Mouse (Mus musculus) hindbrain, embryonic 15.5 days (tissue): Measurements from ENCODE around the gene Plaur. TPM values are rescaled to one million over a fixed set of nuclear protein-coding genes. Genes with fewer than 3 reads are reported as not detected.
A peak's percentile ranks its signal among the peaks of the same experiment; 100 is the strongest.

ENCODE experiments used
- ATAC-seq: fragments of 200-750 bp; cut with Nextera tagmentation; 2 replicates; pipeline ENCODE4 v1.8.0; 2017; ENCODE audit warnings: low read depth, moderate number of reproducible peaks, moderate TSS enrichment; ENCODE audit not compliant: low FRiP score
- H3K27ac ChIP-seq: fragments of 300-500 bp; sonication (generic); replicated peaks from 2 replicates; pipeline ENCODE4 v1.5.1; 2015; ENCODE audit warnings: mild to moderate bottlenecking, inconsistent platforms
- H3K27me3 ChIP-seq: fragments of 300-500 bp; sonication (generic); 2 replicates; pipeline ENCODE4 v1.6.1; 2015; ENCODE audit warnings: control low read depth, inconsistent platforms
- H3K36me3 ChIP-seq: fragments of 300-500 bp; sonication (generic); 2 replicates; pipeline ENCODE4 v1.6.1; 2015; ENCODE audit warnings: control low read depth, inconsistent platforms
- H3K4me1 ChIP-seq: fragments of 300-500 bp; sonication (generic); replicated peaks from 2 replicates; pipeline ENCODE4 v1.6.1; 2015; ENCODE audit warnings: control low read depth, inconsistent platforms
- H3K4me2 ChIP-seq: fragments of 300-500 bp; sonication (generic); 2 replicates; pipeline ENCODE4 v1.6.1; 2015; ENCODE audit warnings: moderate library complexity, mild to moderate bottlenecking, inconsistent platforms
- H3K4me3 ChIP-seq: fragments of 300-500 bp; sonication (generic); 2 replicates; pipeline ENCODE4 v1.5.1; 2015; ENCODE audit warnings: mild to moderate bottlenecking, inconsistent platforms
- H3K9ac ChIP-seq: fragments of 300-500 bp; sonication (generic); 2 replicates; pipeline ENCODE4 v1.6.1; 2015; ENCODE audit warnings: inconsistent platforms
- H3K9me3 ChIP-seq: fragments of 300-500 bp; sonication (generic); 2 replicates; pipeline ENCODE4 v1.6.1; 2016; ENCODE audit warnings: control low read depth, inconsistent platforms
- WGBS: fragments of 180-500 bp; shearing (Covaris S2); methylation state at CpG from one replicate; pipeline ENCODE4 v1.1.7; 2015; 5-methylcytosine and 5-hydroxymethylcytosine counted together
- polyA plus RNA-seq: library from polyadenylated mRNA; unstranded; fragments of >200 nt; fragmentation: Nextera tagmentation; extraction: Ambion mirVana; gene quantifications from 2 replicates; pipeline ENCODE4 v1.2.1, GENCODE M21; 2015

Gene Plaur
- 1.3 and 1.5 TPM in 2 replicates for polyA plus RNA-seq

- Histone ChIP-seq H3K36me3 (no peaks in the 10 kb centered on the region), H3K4me2 (peak within 1 kb of the TSS; percentile 20), H3K9ac (no peak within 1 kb of the TSS), H3K4me1 (peaks cover 9% of the 10 kb centered on the region), H3K9me3 (no peaks in the 10 kb centered on the region), H3K4me3 (no peak within 1 kb of the TSS; the same call in 1 of the 2 replicates), H3K27me3 (no peaks in the 10 kb centered on the region), H3K27ac (no peak within 1 kb of the TSS)
- ATAC-seq = peak; percentile 49
- WGBS = 5% methylated on average over 27 of the region's 27 CpGs
Observed at GRCm38 (mm10) chr7:24462388-24463319, at the start of gene Plaur. TSS of gene Plaur (plus strand) at chr7:24462484.

- H3K27me3 ChIP-seq = no peaks in the 10 kb centered on the region
- H3K9ac ChIP-seq = no peak overlapping the region
- no peak overlapping the region for H3K4me2 ChIP-seq
- no peaks in the 10 kb centered on the region for H3K4me1 ChIP-seq
- no peak overlapping the region for H3K4me3 ChIP-seq
- WGBS = 86% methylated on average over 3 of the region's 3 CpGs
- H3K27ac ChIP-seq = no peak overlapping the region
- no peak for ATAC-seq
- peaks cover 5% of the 10 kb centered on the region; the same call in 1 of the 2 replicates for H3K36me3 ChIP-seq
- no peaks in the 10 kb centered on the region for H3K9me3 ChIP-seq
Observed at GRCm38 (mm10) chr7:24413630-24414029, 48.7 kb upstream of the Plaur start.

- no peaks in the 10 kb centered on the region for H3K9me3 ChIP-seq
- no peak overlapping the region for H3K4me2 ChIP-seq
- H3K27ac ChIP-seq = no peak overlapping the region
- H3K27me3 ChIP-seq = no peaks in the 10 kb centered on the region
- ATAC-seq = no peak
- H3K9ac ChIP-seq = no peak overlapping the region
- 76% methylated on average over 7 of the region's 7 CpGs for WGBS
- no peak overlapping the region for H3K4me3 ChIP-seq
- H3K4me1 ChIP-seq = peaks cover 6% of the 10 kb centered on the region; the same call in 1 of the 2 replicates
- H3K36me3 ChIP-seq = peaks cover 5% of the 10 kb centered on the region; the same call in 1 of the 2 replicates
Observed at GRCm38 (mm10) chr7:24415261-24415660, 47.0 kb upstream of the Plaur start.

- Histone ChIP-seq H3K9me3 (no peaks in the 10 kb centered on the region), H3K4me2 (no peak overlapping the region), H3K27me3 (no peaks in the 10 kb centered on the region), H3K4me1 (peaks cover 21% of the 10 kb centered on the region), H3K36me3 (peaks cover 5% of the 10 kb centered on the region; the same call in 1 of the 2 replicates), H3K27ac (no peak overlapping the region), H3K9ac (no peak overlapping the region), H3K4me3 (no peak overlapping the region)
- ATAC-seq = no peak
- 20% methylated on average over 8 of the region's 8 CpGs for WGBS
Observed at GRCm38 (mm10) chr7:24419579-24419978, 42.7 kb upstream of the Plaur start.

- no peak; the same call in 1 of the 2 replicates for ATAC-seq
- 0 out of 2 replicates have a peak overlapping the region, but pooled peaks have one; percentile 9 for H3K27ac ChIP-seq
- H3K4me1 ChIP-seq = peaks cover 21% of the 10 kb centered on the region
- H3K4me3 ChIP-seq = no peak overlapping the region
- WGBS = 48% methylated on average over 7 of the region's 7 CpGs
- H3K36me3 ChIP-seq = peaks cover 5% of the 10 kb centered on the region; the same call in 1 of the 2 replicates
- no peak overlapping the region for H3K9ac ChIP-seq
- H3K27me3 ChIP-seq = no peaks in the 10 kb centered on the region
- no peaks in the 10 kb centered on the region for H3K9me3 ChIP-seq
- no peak overlapping the region for H3K4me2 ChIP-seq
Observed at GRCm38 (mm10) chr7:24421648-24422047, 40.6 kb upstream of the Plaur start.

- Histone ChIP-seq H3K4me2 (no peak overlapping the region), H3K4me3 (no peak overlapping the region), H3K27me3 (no peaks in the 10 kb centered on the region), H3K4me1 (peaks cover 21% of the 10 kb centered on the region), H3K9me3 (no peaks in the 10 kb centered on the region), H3K27ac (0 out of 2 replicates have a peak overlapping the region, but pooled peaks have one; percentile 9), H3K9ac (no peak overlapping the region), H3K36me3 (no peaks in the 10 kb centered on the region; the same call in 1 of the 2 replicates)
- 50% methylated on average over 8 of the region's 8 CpGs for WGBS
- ATAC-seq = peak; percentile 74
Observed at GRCm38 (mm10) chr7:24422251-24422650, 40.0 kb upstream of the Plaur start.

GRCm38 (mm10) chr7:24423107-24423763 lies 39.0 kb upstream of the Plaur start:
- Histone ChIP-seq H3K27ac (no peak overlapping the region), H3K4me1 (peaks cover 21% of the 10 kb centered on the region), H3K9ac (no peak overlapping the region), H3K4me3 (no peak overlapping the region), H3K36me3 (no peaks in the 10 kb centered on the region; the same call in 1 of the 2 replicates), H3K27me3 (no peaks in the 10 kb centered on the region), H3K9me3 (no peaks in the 10 kb centered on the region), H3K4me2 (no peak overlapping the region)
- WGBS = 87% methylated on average over 15 of the region's 15 CpGs
- no peak for ATAC-seq

GRCm38 (mm10) chr7:24423956-24424732 lies 38.1 kb upstream of the Plaur start:
- Histone ChIP-seq H3K36me3 (no peaks in the 10 kb centered on the region; the same call in 1 of the 2 replicates), H3K27me3 (no peaks in the 10 kb centered on the region), H3K4me3 (no peak overlapping the region), H3K27ac (0 out of 2 replicates have a peak overlapping the region, but pooled peaks have one; percentile 13), H3K9ac (no peak overlapping the region), H3K4me2 (no peak overlapping the region), H3K4me1 (peaks cover 21% of the 10 kb centered on the region), H3K9me3 (no peaks in the 10 kb centered on the region)
- 73% methylated on average over 12 of the region's 12 CpGs for WGBS
- ATAC-seq = peak; percentile 20

GRCm38 (mm10) chr7:24425919-24426318 lies 36.4 kb upstream of the Plaur start:
- no peak overlapping the region for H3K4me3 ChIP-seq
- H3K36me3 ChIP-seq = no peaks in the 10 kb centered on the region; the same call in 1 of the 2 replicates
- peaks cover 22% of the 10 kb centered on the region for H3K4me1 ChIP-seq
- no peaks in the 10 kb centered on the region for H3K27me3 ChIP-seq
- no peak overlapping the region for H3K4me2 ChIP-seq
- ATAC-seq = no peak
- no peak overlapping the region for H3K27ac ChIP-seq
- H3K9me3 ChIP-seq = no peaks in the 10 kb centered on the region
- 91% methylated on average over 9 of the region's 9 CpGs for WGBS
- no peak overlapping the region for H3K9ac ChIP-seq

GRCm38 (mm10) chr7:24427168-24427567 lies 35.1 kb upstream of the Plaur start:
- no peak for ATAC-seq
- Histone ChIP-seq H3K27me3 (no peaks in the 10 kb centered on the region), H3K4me1 (peaks cover 19% of the 10 kb centered on the region), H3K4me3 (no peak overlapping the region), H3K27ac (no peak overlapping the region), H3K9ac (no peak overlapping the region), H3K4me2 (no peak overlapping the region), H3K36me3 (no peaks in the 10 kb centered on the region; the same call in 1 of the 2 replicates), H3K9me3 (no peaks in the 10 kb centered on the region)
- WGBS = 94% methylated on average over 8 of the region's 8 CpGs

GRCm38 (mm10) chr7:24428725-24429124 lies 33.6 kb upstream of the Plaur start:
- WGBS = 86% methylated on average over 5 of the region's 5 CpGs
- Histone ChIP-seq H3K4me2 (no peak overlapping the region), H3K9ac (no peak overlapping the region), H3K4me3 (no peak overlapping the region), H3K4me1 (peaks cover 9% of the 10 kb centered on the region), H3K27me3 (no peaks in the 10 kb centered on the region), H3K9me3 (no peaks in the 10 kb centered on the region), H3K36me3 (no peaks in the 10 kb centered on the region), H3K27ac (peak overlapping the region; percentile 48; the same call in 1 of the 2 replicates)
- ATAC-seq = no peak
